Mouse (Mus musculus): Measurements from ENCODE around the gene Prkg2.

Gene Prkg2

GRCm38 (mm10) chr5:99036596-99037441 lies at the start of gene Prkg2:
Gene Prkg2 (minus strand): TSS chr5:99037351.
- peak; percentile 53 for DNase-seq

- DNase-seq, result no peak
These were observed 46.8 kb upstream of the Prkg2 start for GRCm38 (mm10) chr5:99083955-99084354.

- DNase-seq, result no peak
These were observed 41.2 kb upstream of the Prkg2 start for GRCm38 (mm10) chr5:99078375-99078774.

GRCm38 (mm10) chr5:99068391-99068790 lies 31.2 kb upstream of the Prkg2 start:
- DNase-seq, result no peak

- DNase-seq, result no peak
These were observed 25.4 kb upstream of the Prkg2 start for GRCm38 (mm10) chr5:99062582-99062981.

GRCm38 (mm10) chr5:99039021-99039420 lies 1.9 kb upstream of the Prkg2 start:
- DNase-seq, result no peak

GRCm38 (mm10) chr5:99037442-99037811 lies 276 bp upstream of the Prkg2 start:
- DNase-seq, result no peak

- DNase-seq, result no peak
These were observed 1.2 kb downstream of the Prkg2 start for GRCm38 (mm10) chr5:99035961-99036360.

GRCm38 (mm10) chr5:99031551-99032149 lies 5.5 kb downstream of the Prkg2 start:
- DNase-seq, result no peak

GRCm38 (mm10) chr5:99026343-99026742 lies 10.8 kb downstream of the Prkg2 start:
- no peak for DNase-seq

GRCm38 (mm10) chr5:99019709-99020108 lies 17.4 kb downstream of the Prkg2 start:
- no peak for DNase-seq

- DNase-seq, result no peak
These were observed 22.0 kb downstream of the Prkg2 start for GRCm38 (mm10) chr5:99015140-99015539.

- DNase-seq, result no peak
These were observed 26.6 kb downstream of the Prkg2 start for GRCm38 (mm10) chr5:99010448-99011151.

- no peak for DNase-seq
These were observed 39.0 kb downstream of the Prkg2 start for GRCm38 (mm10) chr5:98998104-98998503.

- no peak for DNase-seq
These were observed 41.4 kb downstream of the Prkg2 start for GRCm38 (mm10) chr5:98995767-98996166.

- DNase-seq, result no peak
These were observed 45.6 kb downstream of the Prkg2 start for GRCm38 (mm10) chr5:98991600-98991999.

- DNase-seq, result no peak
These were observed 49.5 kb downstream of the Prkg2 start for GRCm38 (mm10) chr5:98987634-98988033.

GRCm38 (mm10) chr5:98987116-98987515 lies 50.0 kb downstream of the Prkg2 start:
- DNase-seq, result no peak

- DNase-seq, result no peak
These were observed 50.7 kb downstream of the Prkg2 start for GRCm38 (mm10) chr5:98986459-98986858.

- no peak for DNase-seq
These were observed 51.1 kb downstream of the Prkg2 start for GRCm38 (mm10) chr5:98986011-98986410.

- no peak for DNase-seq
These were observed 52.1 kb downstream of the Prkg2 start for GRCm38 (mm10) chr5:98985077-98985476.

- no peak for DNase-seq
These were observed 55.8 kb downstream of the Prkg2 start for GRCm38 (mm10) chr5:98981304-98981703.

- DNase-seq, result no peak
These were observed 58.8 kb downstream of the Prkg2 start for GRCm38 (mm10) chr5:98978316-98978715.

Measured in right cerebral cortex, postnatal 4 days (tissue).